Mouse (Mus musculus) bone marrow, adult 2 months (tissue): ENCODE results near the gene Fam216a.

ENCODE experiments used
- CTCF ChIP-seq: fragments of 200-500 bp; IDR thresholded peaks from 2 replicates; pipeline ENCODE4 v1.5.1; 2011; ENCODE audit warnings: low read length, control low read depth; ENCODE audit not compliant: control insufficient read depth, insufficient read depth
- POLR2A ChIP-seq: fragments of 200-500 bp; IDR thresholded peaks from 2 replicates; pipeline ENCODE4 v1.6.1; 2011; ENCODE audit warnings: low read depth, mild to moderate bottlenecking, control low read depth, low read length, borderline replicate concordance; ENCODE audit not compliant: control insufficient read depth

- no peak for TF ChIP-seq CTCF
- no peak for TF ChIP-seq POLR2A
Observed at GRCm38 (mm10) chr5:122354492-122355067, 17.6 kb downstream of the Fam216a start.
